In the genomic region with DNA sequence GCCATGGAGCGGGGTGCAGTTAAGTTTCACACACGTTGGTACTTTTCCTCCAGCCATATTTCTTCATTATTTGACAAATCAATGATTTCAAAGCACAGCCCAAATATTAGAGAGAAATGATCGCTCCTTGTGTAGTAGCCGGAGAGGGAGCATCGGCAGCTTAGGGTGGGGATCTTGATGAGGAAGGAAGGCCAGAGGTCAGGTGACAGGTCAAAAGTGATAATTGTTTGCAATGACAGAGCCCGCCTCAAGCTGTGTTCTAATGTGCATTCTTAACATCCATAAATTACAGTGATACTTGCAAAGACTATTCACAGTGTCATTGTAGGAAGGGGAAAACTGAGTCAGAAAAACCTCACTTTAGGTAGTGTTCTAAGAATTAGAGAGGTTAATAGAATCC, we compare ENCODE assay signal across 17 mouse cellular contexts.
A peak's percentile ranks its signal among the peaks of the same experiment; 100 is the strongest.
DNase-seq lines count a peak whose midpoint lies in the region; ATAC-seq and TF ChIP-seq lines count a peak whose summit lies in the region.
"Had no signal": no experiment of that assay in that cellular context is flagged by ENCODE, and none has a peak within 500 bp of the region (broad histone marks: within the 10 kb centered on the region; RNA-seq: fewer than 3 reads in every experiment).

No protein-coding gene starts in this region.

- no peak overlapping the region for H3K4me3 ChIP-seq in heart, adult 2 months
- no peak overlapping the region for H3K4me3 ChIP-seq in heart, postnatal 0 days (ENCODE audit: low read depth, low read length)
- H3K4me3 ChIP-seq in lung, embryonic 15.5 days = no peak overlapping the region
- H3K4me3 ChIP-seq in lung, adult 2 months (replicated peaks; ENCODE audit: extremely low read depth, low read depth, low read length) = no peak overlapping the region
- H3K4me3 ChIP-seq in stomach, embryonic 15.5 days (replicated peaks) = no peak overlapping the region
- H3K4me3 ChIP-seq: embryonic facial prominence, embryonic 12.5 days; left cerebral cortex, adult 2 months; limb, embryonic 12.5 days; megakaryocyte, embryonic 14.5 days had no signal

- no peak for TF ChIP-seq EP300 in heart, adult 2 months (IDR thresholded peaks at IDR 0.05; ENCODE audit: insufficient read depth, low read depth, low read length)
- TF ChIP-seq EP300 in heart, postnatal 0 days (IDR thresholded peaks at IDR 0.05; ENCODE audit: low read depth) = no peak

- H3K9ac ChIP-seq in heart, adult 2 months (ENCODE audit: low read depth, low read length) = no peak overlapping the region
- H3K9ac ChIP-seq in heart, postnatal 0 days (replicated peaks; ENCODE audit: low read depth, low read length) = 0 out of 2 replicates have a peak overlapping the region, but pooled peaks have one; percentile 14
- no peak overlapping the region for H3K9ac ChIP-seq in lung, embryonic 15.5 days
- no peak overlapping the region for H3K9ac ChIP-seq in stomach, embryonic 15.5 days
- H3K9ac ChIP-seq: embryonic facial prominence, embryonic 12.5 days; limb, embryonic 12.5 days had no signal

- peak overlapping the region; percentile 73 for H3K27ac ChIP-seq in heart, adult 2 months
- H3K27ac ChIP-seq in heart, postnatal 0 days (ENCODE audit: low read depth) = peak overlapping the region; percentile 87
- H3K27ac ChIP-seq in lung, embryonic 15.5 days = peak overlapping the region; percentile 82
- H3K27ac ChIP-seq in stomach, embryonic 15.5 days = peak overlapping the region; percentile 61
- H3K27ac ChIP-seq: embryonic facial prominence, embryonic 12.5 days; left cerebral cortex, adult 2 months; limb, embryonic 12.5 days had no signal

- TF ChIP-seq CTCF in heart, adult 2 months (IDR thresholded peaks at IDR 0.05) = no peak
- no peak for TF ChIP-seq CTCF in heart, postnatal 0 days (IDR thresholded peaks at IDR 0.05; ENCODE audit: low read depth)
- no peak for TF ChIP-seq CTCF in lung, adult 2 months (IDR thresholded peaks at IDR 0.05; ENCODE audit: insufficient read depth, low read length)

- H3K4me2 ChIP-seq in heart, postnatal 0 days (ENCODE audit: low read depth, low read length) = no peak overlapping the region
- H3K4me2 ChIP-seq in lung, embryonic 15.5 days = 0 out of 2 replicates have a peak overlapping the region, but pooled peaks have one; percentile 1
- H3K4me2 ChIP-seq in stomach, embryonic 15.5 days = peak overlapping the region; percentile 16
- H3K4me2 ChIP-seq: embryonic facial prominence, embryonic 12.5 days; limb, embryonic 12.5 days had no signal

- no peaks in the 10 kb centered on the region for H3K9me3 ChIP-seq in heart, postnatal 0 days (replicated peaks; ENCODE audit: control insufficient read depth, low read length)
- H3K9me3 ChIP-seq in lung, embryonic 15.5 days = no peaks in the 10 kb centered on the region
- no peaks in the 10 kb centered on the region for H3K9me3 ChIP-seq in stomach, embryonic 15.5 days
- H3K9me3 ChIP-seq: embryonic facial prominence, embryonic 12.5 days; limb, embryonic 12.5 days had no signal

- no peak for DNase-seq in heart, adult 2 months
- DNase-seq in heart, adult 18-20 months = no peak
- no peak for DNase-seq in heart, postnatal 0 days (ENCODE audit: low spot score)
- no peak for DNase-seq in heart, postnatal 10 days
- no peak for DNase-seq in lung, adult 2 months
- DNase-seq in urinary bladder, adult 2 months (ENCODE audit: low spot score) = no peak
- DNase-seq: adrenal gland, adult 8-10 months; cerebellum, postnatal 14 days; gastrocnemius, postnatal 10 days; kidney, postnatal 14 days had no signal

- WGBS in heart, adult 2 months = 51% methylated on average over 6 of the region's 6 CpGs
- WGBS in heart, postnatal 0 days = 70% methylated on average over 6 of the region's 6 CpGs
- WGBS in lung, embryonic 15.5 days = 57% methylated on average over 6 of the region's 6 CpGs
- WGBS in lung, adult 2 months = 48% methylated on average over 6 of the region's 6 CpGs
- 37% methylated on average over 6 of the region's 6 CpGs for WGBS in stomach, embryonic 15.5 days

- peaks cover 14% of the 10 kb centered on the region for H3K4me1 ChIP-seq in heart, adult 2 months (ENCODE audit: control insufficient read depth, insufficient read depth, low read length)
- peaks cover 46% of the 10 kb centered on the region for H3K4me1 ChIP-seq in heart, postnatal 0 days (ENCODE audit: control insufficient read depth, insufficient read depth)
- peaks cover 23% of the 10 kb centered on the region for H3K4me1 ChIP-seq in lung, embryonic 15.5 days
- peaks cover 4% of the 10 kb centered on the region for H3K4me1 ChIP-seq in lung, adult 2 months (ENCODE audit: control insufficient read depth, insufficient read depth, low read length)
- H3K4me1 ChIP-seq in stomach, embryonic 15.5 days = peaks cover 5% of the 10 kb centered on the region; the same call in 1 of the 2 replicates
- H3K4me1 ChIP-seq: embryonic facial prominence, embryonic 12.5 days had no signal

- H3K27me3 ChIP-seq in heart, adult 2 months (ENCODE audit: control insufficient read depth, insufficient read depth, low read length) = no peaks in the 10 kb centered on the region
- no peaks in the 10 kb centered on the region for H3K27me3 ChIP-seq in heart, postnatal 0 days (ENCODE audit: control insufficient read depth, insufficient read depth, low read length)
- H3K27me3 ChIP-seq in lung, embryonic 15.5 days = no peaks in the 10 kb centered on the region
- no peaks in the 10 kb centered on the region for H3K27me3 ChIP-seq in stomach, embryonic 15.5 days (replicated peaks)
- H3K27me3 ChIP-seq: embryonic facial prominence, embryonic 12.5 days; limb, embryonic 12.5 days had no signal

- H3K36me3 ChIP-seq in heart, adult 2 months (ENCODE audit: control insufficient read depth, insufficient read depth, low read length) = peaks cover 3% of the 10 kb centered on the region
- no peaks in the 10 kb centered on the region for H3K36me3 ChIP-seq in heart, postnatal 0 days (replicated peaks; ENCODE audit: control insufficient read depth, insufficient read depth, low read length)
- H3K36me3 ChIP-seq in lung, embryonic 15.5 days = no peaks in the 10 kb centered on the region
- H3K36me3 ChIP-seq in stomach, embryonic 15.5 days = no peaks in the 10 kb centered on the region
- H3K36me3 ChIP-seq: embryonic facial prominence, embryonic 12.5 days; limb, embryonic 12.5 days had no signal

- no peak for ATAC-seq in heart, postnatal 0 days (ENCODE audit: insufficient read depth, low read depth)
- no peak for ATAC-seq in lung, embryonic 15.5 days (ENCODE audit: borderline replicate concordance, extremely low read depth, low FRiP score, low TSS enrichment)
- ATAC-seq in stomach, embryonic 15.5 days (ENCODE audit: insufficient read depth, low FRiP score, low read depth) = no peak
- ATAC-seq: midbrain, embryonic 16.5 days had no signal

- TF ChIP-seq POLR2A in heart, adult 2 months (IDR thresholded peaks at IDR 0.05; ENCODE audit: insufficient read depth, low read depth, low read length) = no peak
- TF ChIP-seq POLR2A in lung, adult 2 months (IDR thresholded peaks at IDR 0.05; ENCODE audit: borderline replicate concordance, extremely low read depth, low read depth, low read length) = no peak

- H3K79me2 ChIP-seq in heart, adult 2 months (replicated peaks; ENCODE audit: control insufficient read depth, insufficient read depth, low read length) = no peaks in the 10 kb centered on the region

- intact Hi-C loops in heart, adult 2 months (cut with DNase I) = loop anchor here (5.0 kb wide), 1 partner anchor 77 kb away; the partner anchor contains the start of gene Slc38a2
- intact Hi-C loops in heart, postnatal 10 days (cut with DNase I) = loop anchor here (2.0 kb wide), 1 partner anchor 16 kb away; no protein-coding TSS in a partner anchor
